Mouse (Mus musculus) intestine, embryonic 14.5 days (tissue): ENCODE results near the gene Syt14. TPM values are rescaled to one million over a fixed set of nuclear protein-coding genes. Genes with fewer than 3 reads are reported as not detected.

Experiments used
- ATAC-seq: fragments of 200-750 bp; cut with Nextera tagmentation; replicated peaks from 2 replicates; pipeline ENCODE4 v1.8.0; 2017; ENCODE audit warnings: low read depth, moderate number of reproducible peaks, moderate TSS enrichment, moderate library complexity; ENCODE audit not compliant: low FRiP score, low TSS enrichment
- DNase-seq: peaks from one replicate; pipeline ENCODE4 v3.0.0-alpha.2; 2018; ENCODE audit warnings: low spot score
- H3K27ac ChIP-seq: fragments of 300-500 bp; sonication (generic); 2 replicates; pipeline ENCODE4 v1.5.1; 2014; ENCODE audit warnings: low read depth, mild to moderate bottlenecking, control low read depth
- H3K27me3 ChIP-seq: fragments of 300-500 bp; sonication (generic); replicated peaks from 2 replicates; pipeline ENCODE4 v1.6.1; 2014; ENCODE audit warnings: low read length, control low read depth; ENCODE audit not compliant: control insufficient read depth, insufficient read depth
- H3K36me3 ChIP-seq: fragments of 300-500 bp; sonication (generic); 2 replicates; pipeline ENCODE4 v1.6.1; 2014; ENCODE audit warnings: low read length, control low read depth; ENCODE audit not compliant: control insufficient read depth, insufficient read depth
- H3K4me1 ChIP-seq: fragments of 300-500 bp; sonication (generic); replicated peaks from 2 replicates; pipeline ENCODE4 v1.6.1; 2014; ENCODE audit warnings: low read length, control low read depth, mixed read lengths; ENCODE audit not compliant: control insufficient read depth, insufficient read depth
- H3K4me2 ChIP-seq: fragments of 300-500 bp; sonication (generic); 2 replicates; pipeline ENCODE4 v1.6.1; 2014; ENCODE audit warnings: low read length
- H3K4me3 ChIP-seq: fragments of 300-500 bp; sonication (generic); 2 replicates; pipeline ENCODE4 v1.5.1; 2014; ENCODE audit warnings: low read depth, low read length, control low read depth, mixed read lengths
- H3K9ac ChIP-seq: fragments of 300-500 bp; sonication (generic); 2 replicates; pipeline ENCODE4 v1.6.1; 2014; ENCODE audit warnings: mild to moderate bottlenecking, low read length
- H3K9me3 ChIP-seq: fragments of 300-500 bp; sonication (generic); 2 replicates; pipeline ENCODE4 v1.6.1; 2016; ENCODE audit warnings: low read length, control low read depth; ENCODE audit not compliant: control insufficient read depth
- WGBS: fragments of 180-500 bp; shearing (Covaris S2); extraction: QIAGEN DNeasy Blood & Tissue Kit; methylation state at CpG from one replicate; pipeline ENCODE4 v1.1.7; 2014; 5-methylcytosine and 5-hydroxymethylcytosine counted together
- polyA plus RNA-seq: library from polyadenylated mRNA; unstranded; fragments of >200 nt; fragmentation: Nextera tagmentation; extraction: Ambion mirVana; gene quantifications from 2 replicates; pipeline ENCODE4 v1.2.1, GENCODE M21; 2014

Gene Syt14
- polyA plus RNA-seq, 1 experiment from 2014 or later, result 3.3 TPM

DNA sequence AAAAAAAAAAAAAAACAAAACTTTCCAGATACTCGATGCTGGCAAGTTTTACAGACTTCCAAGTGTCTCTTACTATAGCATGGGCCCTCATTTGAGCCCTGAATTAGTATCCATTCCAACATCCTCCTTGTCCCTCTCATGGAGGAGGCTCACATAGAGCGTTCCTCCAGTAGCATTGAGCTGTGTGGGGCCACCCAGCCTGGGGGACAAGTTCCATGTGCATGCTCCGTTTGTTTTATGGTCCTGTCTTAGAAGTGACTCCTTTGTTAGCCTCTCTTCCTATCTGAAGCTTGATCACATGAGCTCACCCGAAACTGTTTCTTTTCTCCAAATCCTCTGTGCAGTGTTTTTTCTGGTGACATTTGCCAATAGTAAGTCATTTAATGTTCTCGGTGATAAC is 17.5 kb upstream of the Syt14 start:
- no peak overlapping the region for H3K9ac ChIP-seq
- no peak for ATAC-seq

GRCm38 (mm10) chr1:193047616-193048015 is 12.0 kb upstream of the Syt14 start:
- H3K4me1 ChIP-seq, result no peaks in the 10 kb centered on the region
- H3K4me3 ChIP-seq, result no peak overlapping the region
- 0 out of 2 replicates have a peak, but pooled peaks cover 2% of the 10 kb centered on the region for H3K9me3 ChIP-seq
- ATAC-seq (no peak), DNase-seq (no peak)
- whole genome bisulfite sequencing, result 91% methylated on average over 4 of the region's 4 CpGs
- no peak overlapping the region for H3K27ac ChIP-seq
- H3K36me3 ChIP-seq, result no peaks in the 10 kb centered on the region
- H3K9ac ChIP-seq, result no peak overlapping the region
- H3K4me2 ChIP-seq, result no peak overlapping the region
- H3K27me3 ChIP-seq, result no peaks in the 10 kb centered on the region

More for the DNA sequence above, 17.5 kb upstream of the Syt14 start:
- Histone ChIP-seq H3K36me3 (no peaks in the 10 kb centered on the region), H3K9me3 (0 out of 2 replicates have a peak, but pooled peaks cover 2% of the 10 kb centered on the region), H3K4me3 (no peak overlapping the region), H3K27me3 (no peaks in the 10 kb centered on the region), H3K4me2 (no peak overlapping the region), H3K27ac (no peak overlapping the region), H3K4me1 (no peaks in the 10 kb centered on the region)
- WGBS, result 59% methylated on average over 5 of the region's 5 CpGs
- no peak for DNase-seq

GRCm38 (mm10) chr1:193042760-193043295 is 7.3 kb upstream of the Syt14 start:
- Histone ChIP-seq H3K9me3 (no peaks in the 10 kb centered on the region), H3K27ac (no peak overlapping the region), H3K36me3 (no peaks in the 10 kb centered on the region), H3K27me3 (no peaks in the 10 kb centered on the region), H3K4me1 (no peaks in the 10 kb centered on the region), H3K4me3 (no peak overlapping the region), H3K9ac (no peak overlapping the region), H3K4me2 (no peak overlapping the region)
- 76% methylated on average over 3 of the region's 3 CpGs for WGBS
- no peak for DNase-seq
- no peak for ATAC-seq

DNA sequence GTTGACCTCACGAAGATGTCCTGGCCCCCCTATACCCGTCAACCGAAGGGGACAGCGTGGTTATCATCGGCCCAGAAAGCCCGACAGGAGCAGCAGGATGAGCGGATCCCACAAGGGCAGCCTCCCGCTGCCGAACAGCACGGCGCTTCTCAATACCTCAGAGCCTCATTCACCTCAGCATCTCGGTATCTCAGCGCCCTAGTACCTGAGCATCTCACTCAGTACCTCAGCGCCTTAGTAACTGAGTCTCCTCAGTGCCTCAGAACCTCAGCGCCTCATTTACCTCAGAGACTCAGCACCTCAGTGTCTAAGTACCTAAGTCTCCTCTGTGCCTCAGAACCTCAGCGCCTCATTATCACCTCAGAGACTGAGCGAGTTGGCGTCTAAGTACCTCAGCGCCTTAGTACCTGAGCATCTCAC is 614 bp downstream of the Syt14 start:
- Histone ChIP-seq H3K36me3 (no peaks in the 10 kb centered on the region), H3K9me3 (no peaks in the 10 kb centered on the region), H3K4me3 (peak overlapping the region; percentile 62), H3K27ac (no peak overlapping the region), H3K9ac (peak overlapping the region; percentile 49), H3K27me3 (no peaks in the 10 kb centered on the region), H3K4me1 (no peaks in the 10 kb centered on the region), H3K4me2 (peak overlapping the region; percentile 76)
- 2% methylated on average over 19 of the region's 19 CpGs for WGBS
- DNase-seq, result peak; percentile 63
- no peak; the same call in 1 of the 2 replicates for ATAC-seq

GRCm38 (mm10) chr1:193024311-193024710 is 11.3 kb downstream of the Syt14 start:
- DNase-seq (no peak), ATAC-seq (peak; percentile 43; the same call in 1 of the 2 replicates)
- Histone ChIP-seq H3K27ac (no peak overlapping the region), H3K4me3 (no peak overlapping the region), H3K4me2 (no peak overlapping the region), H3K4me1 (no peaks in the 10 kb centered on the region), H3K9ac (no peak overlapping the region), H3K36me3 (no peaks in the 10 kb centered on the region), H3K9me3 (no peaks in the 10 kb centered on the region), H3K27me3 (no peaks in the 10 kb centered on the region)
- WGBS, result 63% methylated on average over 1 of the region's 1 CpGs

DNA sequence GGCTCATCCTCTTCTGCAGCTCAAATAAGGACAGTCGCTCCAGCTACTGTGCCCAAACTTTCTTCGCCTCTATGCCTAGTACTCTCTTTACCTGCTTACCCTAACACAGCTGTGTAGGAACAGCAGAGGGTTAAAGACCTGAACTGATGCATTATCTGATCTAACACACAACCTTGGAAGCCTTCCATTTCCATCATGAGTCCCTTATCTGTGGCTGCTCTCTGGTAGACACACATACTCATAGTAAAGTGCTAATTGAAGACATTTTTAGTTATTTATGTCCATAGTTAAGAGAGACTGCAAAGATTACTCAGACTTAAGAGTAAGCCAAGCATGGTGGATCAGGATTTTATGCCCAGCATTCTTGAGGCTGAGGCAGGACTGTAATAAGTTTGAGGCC is 23.2 kb downstream of the Syt14 start:
- Histone ChIP-seq H3K36me3 (no peaks in the 10 kb centered on the region), H3K9ac (no peak overlapping the region), H3K27me3 (no peaks in the 10 kb centered on the region), H3K27ac (no peak overlapping the region), H3K4me2 (no peak overlapping the region), H3K4me1 (no peaks in the 10 kb centered on the region), H3K9me3 (no peaks in the 10 kb centered on the region), H3K4me3 (no peak overlapping the region)
- no peak for DNase-seq
- no peak for ATAC-seq
- 98% methylated on average over 2 of the region's 2 CpGs for WGBS

DNA sequence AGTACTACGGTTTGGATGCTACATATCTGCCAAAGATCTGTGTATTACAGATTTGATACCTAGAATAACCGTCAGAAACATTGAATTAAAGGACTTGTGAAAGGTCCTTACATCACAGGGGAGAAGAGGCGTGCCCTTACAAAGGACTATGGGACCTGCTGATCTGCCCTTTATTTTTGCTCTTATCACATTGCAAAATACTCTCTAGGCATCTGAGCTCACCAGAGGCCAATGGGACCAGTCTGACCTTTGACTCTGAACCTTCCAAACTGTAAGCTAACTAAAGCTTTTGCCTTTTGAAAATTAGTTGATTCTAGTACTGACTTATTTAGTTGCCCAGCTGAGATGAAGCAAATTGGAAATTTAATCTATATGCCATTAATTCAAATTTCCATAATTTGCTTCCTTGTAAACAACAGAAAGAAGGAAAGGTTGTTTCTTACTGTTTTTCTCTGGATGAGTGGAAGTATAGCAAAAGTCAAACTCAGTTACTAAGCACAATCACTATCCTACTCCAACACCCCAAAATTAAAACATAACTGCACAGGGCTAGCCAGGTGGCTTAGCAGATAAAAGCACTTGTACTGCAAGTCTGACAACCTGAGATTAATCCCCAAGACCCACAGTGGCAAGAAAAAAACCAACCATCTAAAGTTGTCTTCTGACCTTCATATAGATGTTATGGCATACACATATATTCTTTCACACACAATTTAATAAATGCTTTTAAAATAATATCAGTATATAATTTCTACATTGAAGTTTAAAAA is 24.4 kb downstream of the Syt14 start:
- Histone ChIP-seq H3K9me3 (no peaks in the 10 kb centered on the region), H3K9ac (no peak overlapping the region), H3K4me1 (no peaks in the 10 kb centered on the region), H3K36me3 (no peaks in the 10 kb centered on the region), H3K27me3 (no peaks in the 10 kb centered on the region), H3K4me2 (no peak overlapping the region), H3K27ac (no peak overlapping the region), H3K4me3 (no peak overlapping the region)
- no peak for DNase-seq
- WGBS, result 88% methylated on average over 3 of the region's 3 CpGs
- no peak for ATAC-seq

DNA sequence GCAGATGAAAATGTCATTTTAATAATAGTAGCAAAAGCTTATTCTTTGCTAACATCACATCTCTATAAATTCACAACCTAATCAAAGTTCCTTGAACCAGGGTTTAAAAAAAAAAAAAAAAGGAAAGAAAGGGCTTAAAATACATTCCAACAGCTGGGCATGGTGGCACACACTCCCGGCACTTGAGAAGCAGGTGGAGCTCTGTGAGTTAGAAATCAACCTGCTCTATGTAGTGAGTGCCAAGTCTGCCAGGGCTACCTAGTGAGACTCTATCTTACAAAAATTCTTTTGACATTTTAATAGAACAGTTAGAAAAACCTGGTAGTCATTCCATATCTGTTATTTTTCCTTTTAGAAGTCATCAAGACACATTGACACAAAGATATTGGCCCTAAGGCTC is 31.0 kb downstream of the Syt14 start:
- Histone ChIP-seq H3K4me3 (no peak overlapping the region), H3K4me1 (no peaks in the 10 kb centered on the region), H3K9me3 (no peaks in the 10 kb centered on the region), H3K4me2 (no peak overlapping the region), H3K36me3 (no peaks in the 10 kb centered on the region), H3K9ac (no peak overlapping the region), H3K27ac (no peak overlapping the region), H3K27me3 (no peaks in the 10 kb centered on the region)
- ATAC-seq, result no peak
- 91% methylated on average over 1 of the region's 1 CpGs for WGBS
- DNase-seq, result no peak

DNA sequence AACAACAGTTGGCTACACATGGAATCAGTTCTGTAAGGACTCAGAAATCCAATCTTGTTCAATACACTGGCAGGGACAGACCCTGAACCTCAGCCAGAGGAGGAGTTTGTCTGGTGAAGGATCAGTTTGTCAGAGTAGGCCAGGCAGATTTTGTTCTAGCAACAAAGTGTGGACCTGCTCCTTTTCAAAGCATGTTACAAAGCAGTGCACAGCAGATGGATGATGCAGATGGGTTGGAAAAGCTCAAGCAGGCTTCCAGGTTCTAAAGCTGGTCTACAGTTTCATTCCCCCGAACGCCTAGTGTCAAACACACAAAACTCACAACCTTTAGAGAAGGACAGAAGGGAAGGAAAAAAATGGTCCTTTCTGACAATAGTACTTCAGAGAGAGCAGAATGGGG is 31.6 kb downstream of the Syt14 start:
- Histone ChIP-seq H3K4me1 (no peaks in the 10 kb centered on the region), H3K27me3 (no peaks in the 10 kb centered on the region), H3K36me3 (no peaks in the 10 kb centered on the region), H3K4me3 (no peak overlapping the region), H3K9ac (no peak overlapping the region), H3K4me2 (no peak overlapping the region), H3K27ac (no peak overlapping the region), H3K9me3 (no peaks in the 10 kb centered on the region)
- ATAC-seq, result no peak
- WGBS, result 61% methylated on average over 2 of the region's 2 CpGs
- no peak for DNase-seq
